11 mouse cellular contexts compared by ENCODE assay signal in genomic region chr17:68841892-68842252, GRCm38 (mm10). TPM values are rescaled to one million over a fixed set of nuclear protein-coding genes. Genes with fewer than 3 reads are reported as not detected.
DNase-seq lines count a peak whose midpoint lies in the region; ATAC-seq and TF ChIP-seq lines count a peak whose summit lies in the region.
"Had no signal": no experiment of that assay in that cellular context is flagged by ENCODE, and none has a peak within 500 bp of the region (broad histone marks: within the 10 kb centered on the region; RNA-seq: fewer than 3 reads in every experiment).

No protein-coding gene starts in this region.

- H3K9ac ChIP-seq in ES-Bruce4 (ENCODE audit: low read depth, poor library complexity, severe bottlenecking), result peak overlapping the region; percentile 47
- peak overlapping the region; percentile 66 for H3K9ac ChIP-seq in heart, embryonic 16.5 days (ENCODE audit: low read length)
- no peak overlapping the region for H3K9ac ChIP-seq in liver, embryonic 15.5 days

- H3K27me3 ChIP-seq in ES-Bruce4 (ENCODE audit: control insufficient read depth, insufficient read depth, low read length, poor library complexity, severe bottlenecking), result peaks cover 12% of the 10 kb centered on the region
- peaks cover 61% of the 10 kb centered on the region for H3K27me3 ChIP-seq in heart, embryonic 16.5 days (ENCODE audit: control insufficient read depth, insufficient read depth, low read length)
- peaks cover 58% of the 10 kb centered on the region for H3K27me3 ChIP-seq in liver, embryonic 15.5 days

- intact Hi-C loops in gastrocnemius, postnatal 14 days (cut with DNase I; ENCODE audit: low total_unique reads), result no loop called here
- intact Hi-C loops in left cerebral cortex, postnatal 14 days (cut with DNase I), result loop anchor here (5.0 kb wide), 1 partner anchor 200 kb away; no protein-coding TSS in a partner anchor

- TF ChIP-seq CTCF in ES-Bruce4 (IDR thresholded peaks at IDR 0.05; ENCODE audit: low read depth, low read length), result no peak

- H3K27ac ChIP-seq in ES-Bruce4 (ENCODE audit: insufficient read depth, low read length), result no peak overlapping the region
- H3K27ac ChIP-seq in heart, embryonic 16.5 days (ENCODE audit: low read length), result no peak overlapping the region
- no peak overlapping the region for H3K27ac ChIP-seq in liver, embryonic 15.5 days (replicated peaks)

- no peaks in the 10 kb centered on the region for H3K4me1 ChIP-seq in ES-Bruce4 (ENCODE audit: control insufficient read depth, insufficient read depth, low read length)
- H3K4me1 ChIP-seq in heart, embryonic 16.5 days (ENCODE audit: control insufficient read depth, insufficient read depth, low read length), result peaks cover 18% of the 10 kb centered on the region
- no peaks in the 10 kb centered on the region for H3K4me1 ChIP-seq in liver, embryonic 15.5 days (replicated peaks)

- peak; percentile 15 to 23 for DNase-seq in gastrocnemius, adult 8-10 months (ENCODE audit: low spot score in 2 of 2)
- no peak for DNase-seq in gastrocnemius, postnatal 14 days
- DNase-seq in yolk sac, embryonic 10.5 days (ENCODE audit: low spot score), result no peak
- DNase-seq in frontal cortex, postnatal 36 days (ENCODE audit: low spot score in 2 of 2), result no peak
- no peak for DNase-seq in left cerebral cortex, postnatal 14 days (ENCODE audit: low spot score in 2 of 2)
- DNase-seq: B cell, adult 2 months; thymus, adult 2 months had no signal

- H3K9me3 ChIP-seq in ES-Bruce4 (replicated peaks; ENCODE audit: control insufficient read depth, insufficient read depth, low read length, poor library complexity, severe bottlenecking), result no peaks in the 10 kb centered on the region
- H3K9me3 ChIP-seq in heart, embryonic 16.5 days (replicated peaks; ENCODE audit: control insufficient read depth, low read length), result no peaks in the 10 kb centered on the region
- H3K9me3 ChIP-seq in liver, embryonic 15.5 days (replicated peaks), result no peaks in the 10 kb centered on the region

- TF ChIP-seq POLR2A in ES-Bruce4 (IDR thresholded peaks at IDR 0.05; ENCODE audit: insufficient read depth, low read length), result no peak

- TF ChIP-seq EP300 in ES-Bruce4 (IDR thresholded peaks at IDR 0.05; ENCODE audit: insufficient read depth, low read depth, low read length), result no peak

- H3K36me3 ChIP-seq in ES-Bruce4 (ENCODE audit: control insufficient read depth, insufficient read depth, low read length, poor library complexity, severe bottlenecking), result no peaks in the 10 kb centered on the region
- no peaks in the 10 kb centered on the region for H3K36me3 ChIP-seq in heart, embryonic 16.5 days (ENCODE audit: control insufficient read depth, insufficient read depth)
- no peaks in the 10 kb centered on the region for H3K36me3 ChIP-seq in liver, embryonic 15.5 days (replicated peaks)

- H3K4me2 ChIP-seq in heart, embryonic 16.5 days (ENCODE audit: low read depth, low read length), result peak overlapping the region; percentile 98
- H3K4me2 ChIP-seq in liver, embryonic 15.5 days, result peak overlapping the region; percentile 56

- 3% methylated on average over 22 of the region's 22 CpGs for WGBS in heart, embryonic 16.5 days
- 6% methylated on average over 22 of the region's 22 CpGs for WGBS in liver, embryonic 15.5 days (ENCODE audit: insufficient replicate concordance)

- peak; percentile 11; the same call in 1 of the 2 replicates for ATAC-seq in heart, embryonic 16.5 days (replicated peaks; ENCODE audit: extremely low read depth, insufficient read depth, low FRiP score)
- ATAC-seq in liver, embryonic 15.5 days (ENCODE audit: insufficient read depth), result no peak
- ATAC-seq: activated CD4-positive, CD25-positive, alpha-beta regulatory T cell, adult 4 months had no signal

- peak overlapping the region; percentile 63 for H3K4me3 ChIP-seq in ES-Bruce4 (ENCODE audit: low read depth, low read length)
- peak overlapping the region; percentile 58 for H3K4me3 ChIP-seq in heart, embryonic 16.5 days (ENCODE audit: low read length)
- peak overlapping the region; percentile 28 for H3K4me3 ChIP-seq in liver, embryonic 15.5 days (replicated peaks)

RNA-seq across cellular contexts. Expression of gene Tmem200c, which starts 15.4 kb away (rescaled TPM):
- total RNA-seq in gastrocnemius, adult 8-10 months (2022), result under 1 TPM; 0.07 to 0.25 (median 0.19) TPM
- total RNA-seq in gastrocnemius, postnatal 14 days (2021), result under 1 TPM; 0.27 to 0.49 TPM
- polyA plus RNA-seq in ES-Bruce4 (2011; ENCODE audit: insufficient read depth, insufficient read length, low read depth, missing spikeins), result not detected in 2 replicates
- polyA plus RNA-seq in heart, embryonic 16.5 days (2015; fragmentation: Nextera tagmentation; extraction: Ambion mirVana), result 0.04 and 0.24 TPM in 2 replicates
- not detected in 2 replicates for polyA plus RNA-seq in liver, embryonic 15.5 days (2015; fragmentation: Nextera tagmentation; extraction: Ambion mirVana)
- total RNA-seq in left cerebral cortex, postnatal 14 days (2021), result 10 to 100 TPM; 22.3 to 23.8 TPM
- polyA plus RNA-seq: activated CD4-positive, CD25-positive, alpha-beta regulatory T cell, adult 4 months had no signal

Comparison
In these comparisons a context has a peak if more than half of its experiments do, and no peak if none do; other contexts are left out.
1. DNase-seq: peak in gastrocnemius, adult 8-10 months (2 of 2); none in gastrocnemius, postnatal 14 days (single experiment), yolk sac, embryonic 10.5 days (single experiment), frontal cortex, postnatal 36 days (0 of 2) and left cerebral cortex, postnatal 14 days (0 of 2).
2. RNA of gene Tmem200c, which starts 15.4 kb away (total RNA-seq): 22.3 to 23.8 TPM in left cerebral cortex, postnatal 14 days; 0.27 to 0.49 TPM in gastrocnemius, postnatal 14 days and 0.07 to 0.25 TPM in gastrocnemius, adult 8-10 months; every median in the first group is over 10 times any median in the second.
3. Peak in every context shown above with its lines, with median percentiles within 50 percentile points of each other: H3K4me3 ChIP-seq.